Mouse (Mus musculus): ENCODE data around the gene Muc1.

The Muc1 gene

DNA sequence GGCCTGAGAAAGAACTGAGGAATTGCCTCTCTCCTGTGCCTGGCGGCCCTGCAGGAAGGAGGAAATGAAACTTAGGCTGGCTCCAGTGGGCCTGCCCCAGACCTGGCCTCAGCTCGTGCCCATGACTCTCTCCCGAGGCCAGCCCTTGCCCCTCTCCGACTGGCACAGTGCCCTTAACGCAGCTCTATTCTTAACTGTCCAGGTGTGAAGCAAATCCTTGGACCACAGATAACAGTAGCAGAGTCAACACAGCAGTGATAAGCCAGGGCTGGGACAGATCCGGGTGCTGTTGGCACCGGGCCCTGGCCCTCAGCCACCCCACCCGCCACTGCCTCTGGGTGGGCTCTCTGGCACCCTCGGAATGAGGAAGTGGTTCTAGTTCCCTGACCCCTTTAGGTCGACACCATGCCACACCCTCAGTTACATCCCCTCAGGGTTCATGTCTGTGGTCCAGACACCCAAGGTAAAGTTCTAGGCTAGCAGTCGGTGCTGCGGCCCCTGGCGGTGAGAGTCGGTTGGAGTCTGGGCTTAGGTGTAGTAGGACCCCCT lies 4.8 kb downstream of the Muc1 start:
- DNase-seq (ENCODE audit: extremely low spot score), result no peak

DNA sequence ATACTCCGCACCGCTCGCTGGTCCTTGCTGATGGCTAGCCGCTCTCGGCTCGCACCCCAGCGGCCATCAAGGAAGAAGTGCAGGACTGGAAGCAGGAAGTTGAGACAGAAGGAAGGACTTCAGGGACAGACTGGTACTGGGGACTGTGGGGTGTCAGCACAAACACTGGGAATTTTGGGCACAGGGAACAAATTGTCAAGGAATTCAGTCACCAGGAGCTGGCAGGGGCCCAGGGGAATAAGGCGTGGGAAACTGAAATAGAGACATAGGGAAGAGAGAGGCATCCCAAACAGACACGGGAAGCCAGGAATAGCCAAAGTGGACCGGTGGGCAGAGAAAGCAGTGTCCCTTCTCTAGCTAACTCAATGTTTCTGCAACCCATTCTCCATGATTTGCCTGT lies 7.7 kb downstream of the Muc1 start:
- DNase-seq (ENCODE audit: extremely low spot score), result no peak

DNA sequence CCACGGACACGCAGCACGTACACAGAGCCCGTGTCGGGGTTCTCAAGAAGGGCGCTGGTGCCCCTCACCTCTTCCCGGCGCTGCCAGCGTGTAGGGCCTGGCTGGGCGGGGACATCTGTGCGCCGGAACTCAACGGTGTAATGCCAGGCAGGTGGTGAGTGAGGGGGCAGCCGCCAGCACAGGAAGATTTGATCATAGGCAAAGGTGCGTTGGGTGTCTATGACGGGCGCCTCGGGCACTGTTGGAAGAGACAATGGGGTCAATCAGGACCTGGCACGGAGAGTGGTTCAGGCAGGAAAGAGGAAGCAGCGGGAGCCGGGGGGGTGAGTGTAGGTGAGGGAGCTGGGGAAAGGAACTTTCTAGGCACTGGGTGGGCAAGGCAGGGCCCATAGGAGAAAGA lies 8.8 kb downstream of the Muc1 start:
- no peak for DNase-seq (ENCODE audit: extremely low spot score)

DNA sequence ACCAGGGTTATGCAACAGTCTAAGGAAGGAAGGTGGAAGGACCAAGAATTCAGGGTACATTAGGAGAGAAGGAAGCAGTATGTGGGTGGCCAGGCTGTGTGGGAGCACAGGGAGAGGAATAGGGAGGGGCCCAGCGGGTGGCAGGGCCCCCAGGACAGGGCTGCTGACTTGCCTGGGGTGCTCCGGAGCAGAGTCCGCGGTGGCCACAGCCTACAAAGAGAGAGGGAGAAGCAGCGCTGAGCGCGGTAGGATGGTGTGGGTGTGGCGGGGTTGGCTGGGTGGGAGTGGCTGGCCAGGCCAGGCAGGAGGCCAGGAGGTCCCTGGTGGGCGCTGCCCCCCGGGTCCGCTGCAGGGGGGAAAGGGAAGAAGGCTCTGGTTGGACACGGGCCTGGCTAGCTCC lies 9.6 kb downstream of the Muc1 start:
- no peak for DNase-seq (ENCODE audit: extremely low spot score)

DNA sequence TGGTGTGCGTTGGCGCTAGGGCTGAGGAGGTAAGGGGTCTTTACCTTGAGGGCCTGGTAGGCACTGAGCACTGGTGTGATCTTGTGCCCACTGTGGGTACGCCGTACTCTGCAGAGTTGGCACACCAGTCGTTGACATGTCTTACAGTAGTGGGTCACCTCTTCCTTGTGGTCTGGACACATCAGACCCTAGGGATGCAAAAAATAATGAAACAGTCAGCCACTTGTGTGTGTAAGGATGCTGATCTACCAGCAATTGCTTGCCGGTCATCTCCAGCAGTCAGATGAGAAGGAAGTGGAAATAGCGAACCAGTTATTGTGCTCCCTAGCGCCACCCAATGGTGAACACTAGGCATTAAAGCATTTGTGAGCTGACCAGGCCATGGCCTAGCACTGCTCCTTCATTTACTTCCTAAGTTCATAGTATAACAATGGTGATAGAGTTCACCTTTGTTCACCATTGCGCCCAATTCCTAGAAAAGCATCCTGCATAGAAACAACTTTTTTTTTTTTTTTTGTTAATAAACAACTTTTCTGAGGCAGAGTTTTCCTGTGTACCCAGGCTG lies 13.6 kb downstream of the Muc1 start:
- no peak for DNase-seq (ENCODE audit: extremely low spot score)

DNA sequence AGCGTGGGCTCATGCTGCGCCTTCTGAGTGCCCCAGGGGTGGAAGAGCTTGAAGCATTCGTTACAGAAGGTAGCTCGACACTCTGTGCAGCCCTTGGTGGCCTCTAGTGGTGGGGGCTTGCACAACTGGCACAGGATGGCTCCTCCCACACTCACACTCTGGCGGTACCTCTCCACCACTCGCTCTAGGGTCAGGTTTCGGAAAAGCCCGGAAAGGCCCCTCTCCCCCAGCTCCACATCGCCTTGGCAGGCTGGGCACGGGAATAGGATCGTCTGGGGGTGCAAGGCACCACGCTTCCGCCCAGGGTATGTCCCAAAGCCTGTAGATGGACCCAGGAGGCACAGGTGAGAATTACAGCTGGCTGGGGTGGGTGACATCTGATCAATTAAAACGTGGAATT lies 14.8 kb downstream of the Muc1 start:
- DNase-seq (ENCODE audit: extremely low spot score), result peak; percentile 64

DNA sequence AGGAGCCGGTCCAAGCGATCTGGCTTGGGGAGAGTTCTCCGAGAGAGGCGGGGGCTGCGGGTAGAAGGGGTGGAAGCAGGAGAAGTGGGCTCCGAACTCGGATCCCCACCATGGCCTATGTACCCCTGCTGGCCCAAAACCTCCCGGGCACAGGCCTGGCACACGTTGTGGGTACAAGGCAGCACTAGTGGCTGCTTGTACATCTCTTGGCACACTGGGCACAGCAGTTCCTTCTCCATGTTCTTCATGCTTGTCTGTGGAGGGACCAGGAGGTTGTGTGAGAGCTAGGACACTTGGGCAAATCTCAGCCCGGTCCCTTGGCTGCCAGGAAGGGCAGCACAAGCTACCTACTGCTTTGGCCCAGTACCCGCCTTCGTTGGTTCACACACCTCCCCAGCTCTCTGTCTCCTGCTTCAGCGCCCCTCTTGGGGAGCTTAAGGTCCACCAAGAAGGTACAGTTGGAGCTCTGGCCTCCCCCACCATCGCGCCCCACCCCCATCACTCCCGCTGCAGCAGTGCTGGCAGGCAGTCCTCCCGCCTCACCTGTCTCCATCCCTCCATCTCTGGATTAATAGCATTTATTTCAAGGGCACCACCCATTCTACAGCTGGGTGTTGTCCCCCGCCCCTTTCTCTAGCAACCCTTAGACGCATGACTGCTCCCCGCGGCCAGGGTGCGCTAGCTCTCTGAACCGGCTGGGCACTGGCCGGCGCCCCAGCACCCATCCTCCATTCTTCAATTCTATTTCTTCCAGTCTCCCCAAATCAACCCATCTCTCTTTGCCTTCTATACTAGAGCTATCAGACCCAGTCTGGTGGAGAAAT lies 15.5 kb downstream of the Muc1 start:
- DNase-seq (ENCODE audit: extremely low spot score), result no peak

DNA sequence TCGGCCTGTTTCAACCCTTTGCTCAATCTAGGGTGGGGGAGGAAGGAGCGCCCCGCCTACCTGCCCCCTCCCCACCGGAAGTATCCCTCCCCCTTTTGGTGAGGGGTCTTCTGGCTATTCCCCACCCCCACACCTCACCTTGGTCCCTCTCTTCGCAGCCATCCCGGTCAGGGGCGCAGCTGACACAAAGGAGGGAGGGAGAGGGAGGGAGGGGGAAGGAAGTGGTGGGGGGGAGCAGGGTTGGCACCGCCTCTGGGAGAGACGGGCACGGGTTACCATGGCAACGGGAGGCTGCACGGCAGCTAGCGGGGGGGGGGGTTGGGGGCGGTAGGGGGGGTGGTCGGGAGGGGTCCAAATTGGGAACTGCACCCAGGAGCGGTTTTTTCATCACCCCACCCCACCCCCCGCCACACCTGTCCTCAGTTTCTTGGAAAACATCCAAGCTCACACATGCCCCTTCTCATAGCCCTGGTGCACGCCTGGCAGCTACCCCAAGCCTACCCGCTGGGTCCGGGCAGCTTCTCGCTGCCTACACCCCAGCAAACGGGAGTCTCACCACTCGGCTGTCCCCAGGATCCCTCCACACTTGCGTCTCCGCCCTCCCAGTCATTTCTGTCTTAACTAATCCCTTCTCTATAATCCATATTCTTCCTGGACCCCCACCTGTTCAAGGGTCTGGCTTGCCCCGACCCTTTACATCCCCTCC lies 16.3 kb downstream of the Muc1 start:
- peak; percentile 57 for DNase-seq (ENCODE audit: extremely low spot score)

DNA sequence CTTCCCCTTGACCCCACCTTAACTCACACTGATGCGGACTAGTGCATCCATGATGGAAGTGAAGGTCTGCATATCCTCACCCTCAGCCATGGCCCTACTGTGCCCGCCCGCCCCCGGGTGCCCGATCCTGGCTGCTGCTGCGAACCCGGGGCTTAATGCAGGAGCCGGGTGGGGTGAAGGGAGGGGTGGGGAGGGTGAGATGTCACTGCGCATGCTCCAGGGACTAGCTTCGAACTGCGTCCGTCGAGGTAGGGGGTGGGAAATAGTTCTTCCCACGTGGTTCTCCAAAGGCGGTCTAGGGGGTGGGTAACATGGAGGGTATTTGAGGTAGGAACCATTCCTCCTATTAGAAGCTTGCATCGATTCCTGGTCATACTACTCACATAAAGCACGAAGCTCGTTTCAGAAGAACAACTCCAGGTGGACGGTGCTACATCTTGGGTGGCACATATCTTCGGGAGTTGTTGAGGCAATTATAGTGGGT lies 16.9 kb downstream of the Muc1 start, which contains the start of gene Krtcap2:
Gene Krtcap2, plus strand, starts transcription at position 279 of the 484 bp plus-strand sequence.
- DNase-seq (ENCODE audit: extremely low spot score), result peak; percentile 61

DNA sequence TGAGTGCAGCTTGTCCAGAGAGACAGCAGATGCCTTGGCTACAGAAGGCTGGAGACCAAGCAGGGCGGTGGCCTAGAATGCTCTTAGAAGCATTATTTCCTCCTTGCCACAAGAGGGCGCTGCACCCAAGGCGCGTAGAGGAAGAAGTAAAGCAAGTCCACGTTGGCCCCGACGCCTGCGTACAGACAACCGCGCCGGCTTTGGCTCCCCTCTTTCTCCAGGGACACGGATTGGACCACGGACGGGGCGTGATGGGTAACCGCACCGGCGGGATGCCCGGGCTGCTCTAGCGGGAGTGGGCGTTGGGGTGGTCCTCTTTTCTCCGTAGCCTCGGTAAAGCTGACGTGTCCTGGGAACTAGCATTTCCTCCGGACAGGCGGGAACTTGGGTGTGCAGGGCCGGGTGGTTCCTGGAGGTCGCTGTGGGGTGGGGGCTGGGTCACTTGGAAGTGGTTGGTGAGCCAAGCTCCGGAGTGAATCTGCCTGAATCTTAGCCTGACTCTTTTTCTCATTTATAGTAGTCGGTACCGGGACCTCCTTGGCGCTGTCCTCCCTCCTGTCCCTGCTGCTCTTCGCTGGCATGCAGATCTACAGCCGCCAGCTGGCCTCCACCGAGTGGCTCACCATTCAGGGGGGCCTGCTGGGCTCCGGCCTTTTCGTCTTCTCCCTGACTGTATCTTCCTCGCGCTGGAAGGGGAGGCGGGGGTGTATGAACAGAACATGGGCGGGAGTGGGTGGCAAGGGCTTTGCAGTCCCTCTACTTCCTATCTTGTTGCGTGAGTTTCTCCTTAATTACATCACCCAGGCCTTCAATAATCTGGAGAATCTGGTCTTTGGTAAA lies 17.6 kb downstream of the Muc1 start, which contains the start of gene Trim46:
Gene Trim46, minus strand, starts transcription at position 49 of the 840 bp plus-strand sequence.
- DNase-seq (ENCODE audit: extremely low spot score), result peak; percentile 92

DNA sequence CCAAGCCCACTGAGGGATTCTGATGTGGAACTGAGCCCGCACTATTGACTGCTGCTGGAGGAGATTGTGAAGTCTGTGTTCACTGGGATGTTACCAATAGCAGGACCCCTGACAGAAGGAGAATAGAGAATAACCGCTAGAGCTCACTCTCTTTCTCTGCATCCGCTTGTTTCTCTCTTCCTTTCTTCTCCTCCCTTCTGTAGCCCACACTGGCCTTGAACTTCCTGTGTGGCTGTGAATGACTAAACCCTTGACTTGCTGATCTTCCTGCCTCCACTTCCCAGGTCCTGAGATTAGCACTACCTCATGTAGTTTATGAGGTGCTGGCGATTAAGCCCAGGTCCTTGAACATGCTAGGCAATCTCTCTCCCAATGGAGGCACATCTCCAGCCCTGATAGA lies 18.6 kb downstream of the Muc1 start:
- no peak for DNase-seq (ENCODE audit: extremely low spot score)

DNA sequence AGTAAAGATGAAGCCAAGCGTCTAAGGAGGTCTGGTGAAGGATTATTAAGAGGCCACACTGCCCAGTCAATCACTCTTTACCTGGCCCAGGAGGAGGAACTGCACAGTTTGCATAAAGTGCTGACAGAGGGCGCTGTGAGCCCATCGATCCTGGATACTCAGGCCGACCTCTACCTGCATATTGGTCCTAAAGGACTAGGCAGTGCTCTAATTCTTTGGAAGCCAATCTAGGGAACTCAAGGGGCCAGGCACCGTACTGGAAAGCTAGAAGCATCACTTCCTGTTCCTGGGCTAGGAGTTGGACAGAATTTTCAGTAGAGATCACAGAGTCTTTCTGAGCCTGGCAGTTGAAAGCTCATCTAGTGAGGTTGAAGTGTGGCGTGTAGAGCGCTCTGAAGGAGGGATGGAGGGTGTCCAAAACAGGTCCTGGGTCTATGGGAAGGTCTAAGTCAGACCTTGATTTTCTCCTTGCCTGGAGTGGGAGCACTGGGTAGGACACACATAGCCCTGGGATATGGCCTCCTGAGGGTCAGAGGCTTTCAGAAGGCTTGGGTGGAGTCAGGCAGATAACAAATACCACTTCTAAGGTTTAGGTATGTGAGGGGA lies 21.7 kb downstream of the Muc1 start:
- peak; percentile 58 for DNase-seq (ENCODE audit: extremely low spot score)

DNA sequence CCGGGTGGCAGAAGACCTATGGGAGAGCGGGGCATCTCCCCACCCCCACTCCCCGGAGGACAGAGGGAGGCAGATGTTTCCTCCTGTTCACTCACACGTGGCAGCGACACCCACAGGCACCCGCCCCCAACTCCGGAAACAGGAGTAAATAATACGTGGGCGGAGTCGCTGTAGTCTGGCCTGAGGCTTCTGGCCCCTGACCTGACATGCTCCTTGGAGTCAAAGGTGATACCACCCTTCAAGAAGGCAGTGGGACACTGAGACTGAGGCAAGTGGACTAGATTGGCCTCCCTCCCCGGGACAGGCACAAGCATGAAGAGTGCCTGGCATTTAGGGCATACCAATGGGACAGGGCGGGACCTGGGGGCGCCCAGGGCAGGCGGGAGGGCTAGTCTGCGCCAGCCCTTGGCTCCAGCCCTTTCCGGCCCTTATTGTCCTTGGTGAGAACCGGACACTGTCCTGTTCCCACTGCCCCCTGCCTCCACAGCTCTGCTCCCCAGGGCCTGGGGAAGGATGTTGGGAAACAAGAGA lies 22.6 kb downstream of the Muc1 start:
- DNase-seq (ENCODE audit: extremely low spot score), result peak; percentile 77

DNA sequence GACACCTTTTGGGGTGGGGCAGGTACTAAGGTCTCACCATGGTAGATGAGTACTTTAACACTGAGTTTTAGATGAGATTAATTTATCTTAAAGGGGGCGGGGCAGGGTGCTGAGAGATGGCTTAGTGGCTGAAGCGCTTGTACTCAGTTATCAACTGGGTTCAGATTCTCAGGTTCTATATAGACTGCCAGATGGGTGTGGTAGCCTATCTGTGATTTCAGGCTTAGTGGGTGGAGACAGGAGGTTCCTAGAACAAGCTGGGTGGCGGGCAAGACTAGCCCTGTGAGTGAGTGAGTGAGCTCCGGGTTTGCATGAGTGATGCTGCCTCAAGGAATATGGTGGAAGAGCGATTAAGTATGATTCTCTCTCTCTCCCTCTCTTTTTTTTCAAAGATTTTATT lies 26.1 kb downstream of the Muc1 start:
- DNase-seq (ENCODE audit: extremely low spot score), result no peak

DNA sequence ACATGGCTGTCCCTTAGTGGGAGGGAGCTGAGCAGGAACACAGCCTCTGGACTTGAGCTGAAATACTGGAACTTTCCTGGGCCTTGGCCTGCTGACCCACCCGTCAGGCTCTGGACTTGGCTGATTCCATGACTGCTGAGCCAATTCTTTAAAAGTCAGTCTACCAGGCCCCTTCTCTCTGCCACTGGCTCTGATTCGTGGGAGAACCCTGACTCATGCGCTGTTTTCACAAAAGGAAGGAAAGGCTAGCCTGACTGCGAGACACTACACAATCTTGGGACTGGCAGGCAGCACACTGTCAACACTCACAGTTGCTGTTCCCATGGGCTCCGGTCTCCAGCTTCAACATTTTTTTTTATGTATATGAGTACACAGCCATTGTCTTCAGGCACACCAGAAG lies 27.3 kb downstream of the Muc1 start:
- no peak for DNase-seq (ENCODE audit: extremely low spot score)

DNA sequence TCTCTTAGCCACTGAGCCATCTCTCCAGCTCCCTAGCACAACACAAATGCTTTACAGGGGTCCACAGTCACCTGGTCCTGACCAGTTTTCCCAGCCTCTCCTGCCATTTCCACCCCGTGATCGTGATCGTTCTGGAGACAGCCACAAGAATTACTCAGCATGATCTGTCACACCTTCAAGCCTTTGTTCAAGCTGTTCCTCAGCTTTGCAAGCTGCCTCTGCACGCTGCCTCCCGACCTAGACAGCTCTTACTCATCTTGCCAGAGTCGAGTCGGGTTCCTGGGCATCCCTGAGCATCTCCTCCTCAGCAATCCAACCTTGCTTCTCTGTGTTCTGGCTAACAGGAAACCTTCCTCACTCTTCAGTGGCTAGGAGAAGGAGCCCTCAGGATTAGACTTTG lies 30.2 kb downstream of the Muc1 start, which contains the start of gene Dpm3:
Gene Dpm3, plus strand, starts transcription at position 283 of the 400 bp plus-strand sequence.
- DNase-seq (ENCODE audit: extremely low spot score), result no peak

DNA sequence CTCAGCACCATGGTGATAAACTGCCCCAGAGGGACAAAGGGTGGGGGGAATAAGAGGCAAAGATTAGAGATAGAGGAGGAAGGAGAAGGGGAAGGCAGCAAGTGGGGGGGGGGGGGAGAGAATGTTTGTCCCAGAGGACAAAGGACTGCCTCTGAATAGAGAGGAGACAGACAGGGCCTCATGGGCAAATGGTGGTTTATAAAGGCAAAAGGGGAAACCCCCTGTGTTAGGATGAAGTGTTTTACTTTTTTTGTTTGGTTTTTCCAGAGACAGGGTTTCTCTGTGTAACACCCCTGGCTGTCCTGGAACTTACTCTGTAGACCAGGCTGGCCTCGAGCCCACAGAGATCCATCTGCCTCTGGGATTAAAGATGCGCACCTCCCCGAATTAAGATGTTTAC lies 31.4 kb downstream of the Muc1 start:
- DNase-seq (ENCODE audit: extremely low spot score), result no peak

DNA sequence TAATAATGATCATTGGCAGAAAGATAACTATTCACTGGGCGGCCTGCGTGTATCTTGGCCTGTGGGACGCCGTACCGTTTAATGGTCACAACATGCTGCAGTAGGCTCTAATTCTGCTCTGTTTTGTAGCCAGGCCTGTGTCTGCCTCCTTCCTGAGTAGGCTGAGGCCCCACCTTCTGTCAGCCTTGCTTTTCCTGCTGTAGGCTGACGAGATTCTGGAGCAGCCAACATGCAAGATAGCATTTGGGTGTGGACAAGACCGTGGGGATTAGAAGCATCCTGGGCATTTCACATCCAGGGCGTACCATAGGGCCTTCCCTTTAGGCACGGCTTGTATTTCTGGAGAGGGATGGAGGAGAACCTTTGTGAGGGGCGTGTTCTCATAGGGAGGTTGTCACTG lies 33.6 kb downstream of the Muc1 start:
- DNase-seq (ENCODE audit: extremely low spot score), result no peak

DNA sequence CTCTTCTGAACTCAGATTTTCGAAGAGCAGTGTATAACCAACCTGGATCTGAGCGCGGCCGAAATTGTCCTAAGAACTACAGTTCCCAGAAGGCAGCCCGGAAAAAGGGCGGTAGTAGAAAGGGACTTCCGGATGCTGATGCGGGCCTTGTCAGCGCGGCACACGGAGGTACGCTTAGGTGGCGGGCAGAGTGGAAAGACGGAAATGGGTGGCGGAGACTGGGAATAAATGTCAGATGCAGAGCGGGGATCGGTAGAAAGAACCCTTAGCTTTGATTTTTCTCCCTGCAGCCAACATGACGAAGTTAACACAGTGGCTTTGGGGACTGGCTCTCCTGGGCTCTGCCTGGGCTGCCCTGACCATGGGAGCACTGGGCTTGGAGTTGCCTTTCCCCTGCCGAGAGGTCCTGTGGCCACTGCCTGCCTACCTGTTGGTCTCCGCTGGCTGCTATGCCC lies 37.6 kb downstream of the Muc1 start:
- peak; percentile 75 for DNase-seq (ENCODE audit: extremely low spot score)

DNA sequence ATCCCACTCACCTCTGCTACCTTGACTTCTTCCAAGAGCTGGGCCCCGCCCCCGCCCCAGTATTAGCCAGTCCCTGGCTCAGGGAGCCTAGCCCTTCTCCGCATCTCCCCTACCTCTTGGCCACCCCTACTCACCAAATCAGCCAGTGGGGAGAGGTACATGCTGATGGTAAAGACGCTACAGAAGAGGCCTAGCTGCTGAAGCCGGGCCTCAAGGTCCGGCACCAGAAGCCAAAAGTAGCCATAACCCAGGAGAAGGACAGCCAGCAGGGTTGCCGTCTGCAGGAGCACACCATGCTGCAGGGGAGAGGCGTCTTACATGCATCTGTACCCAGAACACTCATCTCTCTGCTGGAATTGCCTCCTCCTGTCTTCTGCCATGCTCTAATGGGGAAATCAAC lies 40.1 kb downstream of the Muc1 start:
- no peak for DNase-seq (ENCODE audit: extremely low spot score)
